Mouse (Mus musculus): ENCODE measurements at regions not wholly inside any gene's neighbourhood (a gene's known extent, or its start where the extent isn't known, plus 50 kb on each side); places are given as distances from the start of the nearest gene placed in this dataset.

DNA sequence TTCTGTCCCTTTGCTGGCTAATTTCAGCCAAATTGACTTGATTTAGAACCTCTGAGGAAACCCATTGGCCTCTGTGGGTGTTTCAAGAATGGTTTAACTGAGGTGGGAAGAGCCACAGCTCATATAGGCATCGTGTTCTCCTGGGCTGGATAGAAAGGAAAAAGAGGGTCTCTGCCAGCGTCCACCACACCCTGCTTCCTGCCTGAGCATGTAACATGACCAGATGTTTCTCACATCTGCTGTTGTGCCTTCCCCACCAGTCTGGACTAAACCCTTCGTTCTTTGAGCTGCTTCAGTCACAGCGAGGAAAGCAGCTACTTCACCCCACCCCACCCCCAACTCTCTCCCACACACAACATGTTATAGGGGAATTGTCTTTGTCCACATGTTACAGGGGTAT, 366.3 kb upstream of the Trib2 start:
- H3K36me3 ChIP-seq (replicated peaks; ENCODE audit: insufficient read depth, low read length), result no peaks in the 10 kb centered on the region
- no peak overlapping the region for H3K9ac ChIP-seq (replicated peaks)
- 42% methylated on average over 4 of the region's 4 CpGs for WGBS (ENCODE audit: insufficient replicate concordance)
- H3K27me3 ChIP-seq (ENCODE audit: insufficient read depth, low read length), result no peaks in the 10 kb centered on the region
- H3K27ac ChIP-seq (ENCODE audit: low read depth), result no peak overlapping the region
- H3K9me3 ChIP-seq (ENCODE audit: low read length), result no peaks in the 10 kb centered on the region
- no peak overlapping the region for H3K4me3 ChIP-seq (ENCODE audit: low read depth, low read length)
- ATAC-seq (no peak), DNase-seq (no peak)
- no peak for TF ChIP-seq EP300 (IDR thresholded peaks at IDR 0.05; ENCODE audit: low read depth)
- TF ChIP-seq CTCF (IDR thresholded peaks at IDR 0.05; ENCODE audit: low read depth), result no peak
- no peak overlapping the region for H3K4me2 ChIP-seq (ENCODE audit: low read depth, low read length)
- H3K4me1 ChIP-seq (ENCODE audit: insufficient read depth), result peaks cover 3% of the 10 kb centered on the region; the same call in 1 of the 2 replicates

GRCm38 (mm10) chr12:16181599-16181998, 364.9 kb upstream of the Trib2 start:
- H3K4me1 ChIP-seq (ENCODE audit: insufficient read depth), result peaks cover 3% of the 10 kb centered on the region; the same call in 1 of the 2 replicates
- H3K27me3 ChIP-seq (ENCODE audit: insufficient read depth, low read length), result no peaks in the 10 kb centered on the region
- no peak overlapping the region for H3K27ac ChIP-seq (ENCODE audit: low read depth)
- TF ChIP-seq CTCF (IDR thresholded peaks at IDR 0.05; ENCODE audit: low read depth), result no peak
- no peak for TF ChIP-seq EP300 (IDR thresholded peaks at IDR 0.05; ENCODE audit: low read depth)
- H3K9me3 ChIP-seq (ENCODE audit: low read length), result no peaks in the 10 kb centered on the region
- no peaks in the 10 kb centered on the region for H3K36me3 ChIP-seq (replicated peaks; ENCODE audit: insufficient read depth, low read length)
- H3K9ac ChIP-seq (replicated peaks), result no peak overlapping the region
- H3K4me2 ChIP-seq (ENCODE audit: low read depth, low read length), result no peak overlapping the region
- ATAC-seq (no peak), DNase-seq (no peak)
- H3K4me3 ChIP-seq (ENCODE audit: low read depth, low read length), result no peak overlapping the region
- 84% methylated on average over 5 of the region's 5 CpGs for WGBS (ENCODE audit: insufficient replicate concordance)

DNA sequence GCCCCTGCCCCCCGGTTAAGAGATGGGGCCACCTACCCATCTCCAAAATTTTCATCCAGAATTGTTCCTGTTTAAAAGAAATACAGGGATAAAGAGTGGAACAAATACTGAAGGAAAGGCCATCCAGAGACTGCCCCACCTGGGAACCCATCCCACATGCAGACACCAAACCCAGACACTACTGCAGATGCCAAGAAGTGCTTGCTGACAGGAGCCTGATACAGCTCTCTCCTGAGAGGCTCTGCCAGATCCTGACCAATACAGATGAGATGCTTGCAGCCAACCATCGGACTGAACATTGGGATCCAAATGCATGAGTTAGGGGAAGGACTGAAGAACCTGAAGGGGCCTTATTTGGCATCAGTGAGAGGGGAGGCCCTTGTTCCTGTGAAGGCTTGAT, 363.2 kb upstream of the Trib2 start:
- Histone ChIP-seq H3K27ac (ENCODE audit: low read depth) (no peak overlapping the region), H3K36me3 (replicated peaks; ENCODE audit: insufficient read depth, low read length) (no peaks in the 10 kb centered on the region), H3K4me1 (ENCODE audit: insufficient read depth) (no peaks in the 10 kb centered on the region), H3K9ac (replicated peaks) (no peak overlapping the region), H3K4me3 (ENCODE audit: low read depth, low read length) (no peak overlapping the region), H3K9me3 (ENCODE audit: low read length) (no peaks in the 10 kb centered on the region), H3K27me3 (ENCODE audit: insufficient read depth, low read length) (no peaks in the 10 kb centered on the region), H3K4me2 (ENCODE audit: low read depth, low read length) (no peak overlapping the region)
- DNase-seq (no peak), ATAC-seq (no peak)
- TF ChIP-seq EP300 (IDR thresholded peaks at IDR 0.05; ENCODE audit: low read depth) (no peak), CTCF (IDR thresholded peaks at IDR 0.05; ENCODE audit: low read depth) (no peak)
- WGBS (ENCODE audit: insufficient replicate concordance), result 78% methylated on average over 2 of the region's 2 CpGs

- Histone ChIP-seq H3K9ac (replicated peaks) (no peak overlapping the region), H3K4me1 (ENCODE audit: insufficient read depth) (no peaks in the 10 kb centered on the region), H3K4me3 (ENCODE audit: low read depth, low read length) (no peak overlapping the region), H3K36me3 (replicated peaks; ENCODE audit: insufficient read depth, low read length) (no peaks in the 10 kb centered on the region), H3K4me2 (ENCODE audit: low read depth, low read length) (no peak overlapping the region), H3K27ac (ENCODE audit: low read depth) (no peak overlapping the region), H3K9me3 (ENCODE audit: low read length) (no peaks in the 10 kb centered on the region), H3K27me3 (ENCODE audit: insufficient read depth, low read length) (no peaks in the 10 kb centered on the region)
- DNase-seq, result no peak
- WGBS (ENCODE audit: insufficient replicate concordance), result 73% methylated on average over 1 of the region's 1 CpGs
- TF ChIP-seq EP300 (IDR thresholded peaks at IDR 0.05; ENCODE audit: low read depth) (no peak), CTCF (IDR thresholded peaks at IDR 0.05; ENCODE audit: low read depth) (no peak)
- ATAC-seq, result no peak
Observed at GRCm38 (mm10) chr12:16176326-16176725, 359.6 kb upstream of the Trib2 start.

DNA sequence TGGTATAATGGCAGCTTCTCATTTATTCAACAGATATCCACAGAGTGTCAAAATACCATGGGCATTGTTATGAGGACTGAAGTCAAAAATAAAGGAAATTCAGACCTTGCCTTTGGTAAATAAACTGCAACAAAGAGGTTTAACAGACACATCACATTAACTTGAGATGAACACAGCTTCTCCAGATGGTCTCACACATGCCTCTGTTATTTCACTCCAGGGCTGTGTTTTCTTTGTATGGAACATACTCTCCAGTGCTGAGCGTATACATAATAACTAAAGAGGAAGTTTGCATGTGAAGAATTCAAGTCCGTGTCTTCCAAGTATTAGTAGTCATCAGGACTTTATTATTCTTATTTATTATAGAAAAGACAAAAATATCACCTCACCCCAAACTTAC, 355.5 kb upstream of the Trib2 start:
- H3K4me3 ChIP-seq (ENCODE audit: low read depth, low read length), result no peak overlapping the region
- TF ChIP-seq CTCF (IDR thresholded peaks at IDR 0.05; ENCODE audit: low read depth), result no peak
- TF ChIP-seq EP300 (IDR thresholded peaks at IDR 0.05; ENCODE audit: low read depth), result no peak
- no peaks in the 10 kb centered on the region for H3K36me3 ChIP-seq (replicated peaks; ENCODE audit: insufficient read depth, low read length)
- DNase-seq (no peak), ATAC-seq (no peak)
- H3K27ac ChIP-seq (ENCODE audit: low read depth), result no peak overlapping the region
- WGBS (ENCODE audit: insufficient replicate concordance), result 80% methylated on average over 2 of the region's 2 CpGs
- H3K27me3 ChIP-seq (ENCODE audit: insufficient read depth, low read length), result no peaks in the 10 kb centered on the region
- H3K4me2 ChIP-seq (ENCODE audit: low read depth, low read length), result no peak overlapping the region
- H3K9ac ChIP-seq (replicated peaks), result no peak overlapping the region
- H3K9me3 ChIP-seq (ENCODE audit: low read length), result no peaks in the 10 kb centered on the region
- no peaks in the 10 kb centered on the region for H3K4me1 ChIP-seq (ENCODE audit: insufficient read depth)

GRCm38 (mm10) chr12:16171636-16172035, 354.9 kb upstream of the Trib2 start:
- 64% methylated on average over 5 of the region's 5 CpGs for WGBS (ENCODE audit: insufficient replicate concordance)

More at GRCm38 (mm10) chr12:16171636-16172035, 354.9 kb upstream of the Trib2 start:
- Histone ChIP-seq H3K27ac (ENCODE audit: low read depth) (no peak overlapping the region), H3K4me2 (ENCODE audit: low read depth, low read length) (no peak overlapping the region), H3K4me3 (ENCODE audit: low read depth, low read length) (no peak overlapping the region), H3K27me3 (ENCODE audit: insufficient read depth, low read length) (no peaks in the 10 kb centered on the region), H3K9ac (replicated peaks) (no peak overlapping the region), H3K9me3 (ENCODE audit: low read length) (no peaks in the 10 kb centered on the region), H3K4me1 (ENCODE audit: insufficient read depth) (no peaks in the 10 kb centered on the region), H3K36me3 (replicated peaks; ENCODE audit: insufficient read depth, low read length) (no peaks in the 10 kb centered on the region)
- DNase-seq, result no peak
- ATAC-seq, result no peak
- TF ChIP-seq CTCF (IDR thresholded peaks at IDR 0.05; ENCODE audit: low read depth), result no peak
- no peak for TF ChIP-seq EP300 (IDR thresholded peaks at IDR 0.05; ENCODE audit: low read depth)
